Comparison of ENCODE assay signal across 20 mouse cellular contexts in the genomic region with DNA sequence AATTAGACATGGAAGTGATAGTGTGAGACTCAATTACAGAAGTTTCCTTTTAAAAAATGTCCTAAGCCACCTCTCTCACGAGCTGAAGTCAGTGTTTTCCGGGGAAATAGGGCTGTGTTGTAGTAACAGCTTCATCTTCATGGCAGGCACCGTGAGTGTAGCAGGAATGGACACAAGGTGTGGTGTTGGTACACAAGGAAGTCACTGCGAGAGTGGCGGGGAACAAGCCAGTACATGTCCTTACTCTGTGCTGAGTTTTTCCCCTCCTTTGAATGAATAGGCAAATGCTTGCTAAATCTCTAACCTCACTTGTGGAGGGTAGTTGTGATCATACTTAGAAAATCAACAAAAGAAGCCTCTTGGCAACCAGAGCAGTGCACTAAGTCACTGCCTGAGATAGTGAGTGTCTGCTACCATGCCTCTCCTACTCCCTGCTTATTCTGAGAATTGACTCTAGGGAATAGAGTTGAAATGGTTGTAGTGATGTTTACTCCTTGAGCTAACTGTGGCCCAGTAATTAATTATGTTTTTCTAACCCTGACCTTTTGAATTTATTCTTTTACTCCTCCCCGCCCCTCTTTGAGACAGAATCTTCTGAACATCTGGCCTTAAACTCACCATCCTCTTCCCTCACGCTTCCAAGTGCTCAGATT. TPM values are rescaled to one million over a fixed set of nuclear protein-coding genes. Genes with fewer than 3 reads are reported as not detected.
DNase-seq lines count a peak whose midpoint lies in the region; ATAC-seq and TF ChIP-seq lines count a peak whose summit lies in the region.
"Had no signal": no experiment of that assay in that cellular context is flagged by ENCODE, and none has a peak within 500 bp of the region (broad histone marks: within the 10 kb centered on the region; RNA-seq: fewer than 3 reads in every experiment).

No protein-coding gene starts in this region.

- no peak overlapping the region for H3K4me3 ChIP-seq in intestine, embryonic 14.5 days (ENCODE audit: low read depth, low read length)
- no peak overlapping the region for H3K4me3 ChIP-seq in intestine, postnatal 0 days (ENCODE audit: low read depth, low read length)
- no peak overlapping the region for H3K4me3 ChIP-seq in stomach, embryonic 16.5 days (replicated peaks; ENCODE audit: low read length)
- H3K4me3 ChIP-seq: embryonic facial prominence, embryonic 13.5 days; forebrain, embryonic 15.5 days; hindbrain, embryonic 10.5 days; kidney, embryonic 15.5 days; limb, embryonic 12.5 days; liver, embryonic 12.5 days had no signal

- TF ChIP-seq CTCF in intestine, postnatal 0 days (IDR thresholded peaks at IDR 0.05; ENCODE audit: low read depth): no peak

- H3K4me2 ChIP-seq in intestine, embryonic 14.5 days (ENCODE audit: low read length): no peak overlapping the region
- no peak overlapping the region for H3K4me2 ChIP-seq in intestine, postnatal 0 days (replicated peaks; ENCODE audit: low read depth)
- H3K4me2 ChIP-seq in stomach, embryonic 16.5 days (ENCODE audit: low read depth, low read length): no peak overlapping the region
- H3K4me2 ChIP-seq: embryonic facial prominence, embryonic 13.5 days; forebrain, embryonic 15.5 days; kidney, embryonic 15.5 days; limb, embryonic 12.5 days; liver, embryonic 12.5 days; lung, embryonic 14.5 days had no signal

- no peaks in the 10 kb centered on the region for H3K9me3 ChIP-seq in intestine, embryonic 14.5 days (ENCODE audit: control insufficient read depth, low read length)
- H3K9me3 ChIP-seq in intestine, postnatal 0 days (ENCODE audit: control insufficient read depth): no peaks in the 10 kb centered on the region
- H3K9me3 ChIP-seq in stomach, embryonic 16.5 days (replicated peaks; ENCODE audit: control insufficient read depth, low read length): no peaks in the 10 kb centered on the region
- H3K9me3 ChIP-seq: embryonic facial prominence, embryonic 13.5 days; forebrain, embryonic 15.5 days; hindbrain, embryonic 10.5 days; kidney, embryonic 15.5 days; limb, embryonic 12.5 days; liver, embryonic 12.5 days had no signal

- H3K9ac ChIP-seq in intestine, embryonic 14.5 days (ENCODE audit: low read length): no peak overlapping the region
- no peak overlapping the region for H3K9ac ChIP-seq in intestine, postnatal 0 days (ENCODE audit: low read depth, low read length)
- H3K9ac ChIP-seq in stomach, embryonic 16.5 days (ENCODE audit: low read length): no peak overlapping the region
- H3K9ac ChIP-seq: embryonic facial prominence, embryonic 13.5 days; forebrain, embryonic 15.5 days; kidney, embryonic 15.5 days; limb, embryonic 12.5 days; liver, embryonic 12.5 days; lung, embryonic 14.5 days had no signal

- ATAC-seq in intestine, embryonic 14.5 days (replicated peaks; ENCODE audit: low FRiP score, low TSS enrichment, low read depth): no peak
- ATAC-seq in intestine, postnatal 0 days: no peak
- ATAC-seq in stomach, embryonic 16.5 days (ENCODE audit: insufficient read depth, low FRiP score): peak; percentile 84
- ATAC-seq: CD4-positive, CD25-positive, alpha-beta regulatory T cell, adult 4 months; forebrain, embryonic 15.5 days; liver, embryonic 12.5 days had no signal

- peaks cover 23% of the 10 kb centered on the region for H3K36me3 ChIP-seq in intestine, embryonic 14.5 days (ENCODE audit: control insufficient read depth, insufficient read depth, low read length)
- peaks cover 4% of the 10 kb centered on the region for H3K36me3 ChIP-seq in intestine, postnatal 0 days (ENCODE audit: control insufficient read depth, insufficient read depth)
- peaks cover 2% of the 10 kb centered on the region; the same call in 1 of the 2 replicates for H3K36me3 ChIP-seq in stomach, embryonic 16.5 days (ENCODE audit: control insufficient read depth, insufficient read depth, low read length)

- 73% methylated on average over 7 of the region's 7 CpGs for WGBS in intestine, embryonic 14.5 days
- WGBS in intestine, postnatal 0 days: 66% methylated on average over 7 of the region's 7 CpGs
- 61% methylated on average over 7 of the region's 7 CpGs for WGBS in stomach, embryonic 16.5 days

- no peak for DNase-seq in intestine, embryonic 14.5 days (ENCODE audit: low spot score)
- peak; percentile 21 for DNase-seq in urinary bladder, adult 2 months (ENCODE audit: low spot score)
- no peak for DNase-seq in urinary bladder, postnatal 10 days (ENCODE audit: low spot score)
- no peak for DNase-seq in ovary, adult 18-20 months (ENCODE audit: low spot score)
- no peak for DNase-seq in spleen, postnatal 10 days (ENCODE audit: low spot score in 2 of 2)
- DNase-seq: adrenal gland, postnatal 10 days; cerebellum, adult 9-11 months; gastrocnemius, postnatal 25 days; lung, embryonic 14.5 days; retina, postnatal 1 day; thymus, postnatal 4 days had no signal

- H3K27ac ChIP-seq in intestine, embryonic 14.5 days (ENCODE audit: low read depth): peak overlapping the region; percentile 27; the same call in 1 of the 2 replicates
- H3K27ac ChIP-seq in intestine, postnatal 0 days (ENCODE audit: low read depth, low read length): no peak overlapping the region
- H3K27ac ChIP-seq in stomach, embryonic 16.5 days (ENCODE audit: low read length): peak overlapping the region; percentile 77
- H3K27ac ChIP-seq: embryonic facial prominence, embryonic 13.5 days; forebrain, embryonic 15.5 days; hindbrain, embryonic 10.5 days; kidney, embryonic 15.5 days; limb, embryonic 12.5 days; liver, embryonic 12.5 days had no signal

- no peaks in the 10 kb centered on the region for H3K27me3 ChIP-seq in intestine, embryonic 14.5 days (replicated peaks; ENCODE audit: control insufficient read depth, insufficient read depth, low read length)
- no peaks in the 10 kb centered on the region for H3K27me3 ChIP-seq in intestine, postnatal 0 days (replicated peaks; ENCODE audit: control insufficient read depth, insufficient read depth, low read length)
- H3K27me3 ChIP-seq in stomach, embryonic 16.5 days (ENCODE audit: control insufficient read depth, insufficient read depth, low read length): no peaks in the 10 kb centered on the region
- H3K27me3 ChIP-seq: embryonic facial prominence, embryonic 13.5 days; forebrain, embryonic 15.5 days; kidney, embryonic 15.5 days; limb, embryonic 12.5 days; liver, embryonic 12.5 days had no signal

- 0 out of 2 replicates have a peak, but pooled peaks cover 1% of the 10 kb centered on the region for H3K4me1 ChIP-seq in intestine, embryonic 14.5 days (replicated peaks; ENCODE audit: control insufficient read depth, insufficient read depth, low read length)
- H3K4me1 ChIP-seq in intestine, postnatal 0 days (replicated peaks; ENCODE audit: control insufficient read depth, insufficient read depth, low read length): no peaks in the 10 kb centered on the region
- H3K4me1 ChIP-seq in stomach, embryonic 16.5 days (ENCODE audit: control insufficient read depth, insufficient read depth, low read length): peaks cover 6% of the 10 kb centered on the region; the same call in 1 of the 2 replicates
- H3K4me1 ChIP-seq: embryonic facial prominence, embryonic 13.5 days; forebrain, embryonic 15.5 days; hindbrain, embryonic 10.5 days; kidney, embryonic 15.5 days; limb, embryonic 12.5 days; liver, embryonic 12.5 days had no signal

RNA-seq across cellular contexts. Expression of a gene that starts 19.9 kb away (rescaled TPM):
- 0.48 and 0.66 TPM in 2 replicates for polyA plus RNA-seq in intestine, embryonic 14.5 days (2014; fragmentation: Nextera tagmentation; extraction: Ambion mirVana)
- 0.55 and 0.75 TPM in 2 replicates for polyA plus RNA-seq in intestine, postnatal 0 days (2015; fragmentation: Nextera tagmentation; extraction: Ambion mirVana)
- 0.06 and 0.07 TPM in 2 replicates for polyA plus RNA-seq in urinary bladder, adult 2 months (2012; rRNA removed)
- 0.12 and 0.28 TPM in 2 replicates for polyA plus RNA-seq in stomach, embryonic 16.5 days (2015; fragmentation: Nextera tagmentation; extraction: Ambion mirVana)
- polyA plus RNA-seq: CD4-positive, CD25-positive, alpha-beta regulatory T cell, adult 4 months had no signal

RNA-seq across cellular contexts. Expression of a gene that starts 39.6 kb away (rescaled TPM):
- polyA plus RNA-seq in intestine, embryonic 14.5 days (2014; fragmentation: Nextera tagmentation; extraction: Ambion mirVana): 0.39 and 0.56 TPM in 2 replicates
- 0.41 and 1.2 TPM in 2 replicates for polyA plus RNA-seq in intestine, postnatal 0 days (2015; fragmentation: Nextera tagmentation; extraction: Ambion mirVana)
- 6.5 and 8.9 TPM in 2 replicates for polyA plus RNA-seq in urinary bladder, adult 2 months (2012; rRNA removed)
- 1.7 and 1.8 TPM in 2 replicates for polyA plus RNA-seq in stomach, embryonic 16.5 days (2015; fragmentation: Nextera tagmentation; extraction: Ambion mirVana)
- polyA plus RNA-seq: forebrain, embryonic 15.5 days had no signal

RNA-seq across cellular contexts. Expression of a gene that starts 46.4 kb away (rescaled TPM):
- polyA plus RNA-seq in intestine, embryonic 14.5 days (2014; fragmentation: Nextera tagmentation; extraction: Ambion mirVana): 1.2 and 1.5 TPM in 2 replicates
- 0.17 and 0.21 TPM in 2 replicates for polyA plus RNA-seq in intestine, postnatal 0 days (2015; fragmentation: Nextera tagmentation; extraction: Ambion mirVana)
- polyA plus RNA-seq in urinary bladder, adult 2 months (2012; rRNA removed): 0.50 TPM in 2 replicates
- 0.60 and 0.89 TPM in 2 replicates for polyA plus RNA-seq in stomach, embryonic 16.5 days (2015; fragmentation: Nextera tagmentation; extraction: Ambion mirVana)

RNA-seq across cellular contexts. Expression of a gene that starts 46.4 kb away (rescaled TPM):
- polyA plus RNA-seq in intestine, embryonic 14.5 days (2014; fragmentation: Nextera tagmentation; extraction: Ambion mirVana): 3.1 and 3.9 TPM in 2 replicates
- 2.2 and 3.3 TPM in 2 replicates for polyA plus RNA-seq in intestine, postnatal 0 days (2015; fragmentation: Nextera tagmentation; extraction: Ambion mirVana)
- polyA plus RNA-seq in urinary bladder, adult 2 months (2012; rRNA removed): 13.6 and 15.8 TPM in 2 replicates
- 4.2 and 5.0 TPM in 2 replicates for polyA plus RNA-seq in stomach, embryonic 16.5 days (2015; fragmentation: Nextera tagmentation; extraction: Ambion mirVana)
